Mouse (Mus musculus): Measurements from ENCODE around the gene Qk. TPM values are rescaled to one million over a fixed set of nuclear protein-coding genes. Genes with fewer than 3 reads are reported as not detected.

Gene Qk
- total RNA-seq (2021) = 100 to 1,000 TPM; 209 to 220 TPM
- long read RNA-seq, experiment 1, full-length matches to known transcripts = 14 of 87 reads
- long read RNA-seq, experiment 1, partial matches to known transcripts = 2 of 87 reads
- long read RNA-seq, experiment 1, other reads (novel, unspliced or antisense) = 71 of 87 reads
- long read RNA-seq, experiment 2, full-length matches to known transcripts = 30 of 135 reads
- long read RNA-seq, experiment 2, partial matches to known transcripts = 1 of 135 reads
- long read RNA-seq, experiment 2, other reads (novel, unspliced or antisense) = 104 of 135 reads

- intact Hi-C loops (cut with DNase I; ENCODE audit: low total_unique reads) = loop anchor here (5.0 to 10.0 kb wide), 3 partner anchors 75 to 563 kb away; no protein-coding TSS in a partner anchor
These were observed at the start of gene Qk for GRCm38 (mm10) chr17:10319685-10320455. Qk (minus strand) TSS chr17:10319854.

GRCm38 (mm10) chr17:10367044-10367443, 47.4 kb upstream of the Qk start:
- intact Hi-C loops (cut with DNase I; ENCODE audit: low total_unique reads) = no loop called here
- no peak for DNase-seq

More at GRCm38 (mm10) chr17:10319685-10320455, at the start of gene Qk:
- peak; percentile 92 for DNase-seq

- no peak for DNase-seq
- intact Hi-C loops (cut with DNase I; ENCODE audit: low total_unique reads) = no loop called here
These were observed 46.9 kb upstream of the Qk start for GRCm38 (mm10) chr17:10366577-10366976.

- intact Hi-C loops (cut with DNase I; ENCODE audit: low total_unique reads) = no loop called here
- no peak for DNase-seq
These were observed 46.1 kb upstream of the Qk start for GRCm38 (mm10) chr17:10365501-10366482.

GRCm38 (mm10) chr17:10363151-10363550, 43.5 kb upstream of the Qk start:
- intact Hi-C loops (cut with DNase I; ENCODE audit: low total_unique reads) = no loop called here
- DNase-seq = no peak

GRCm38 (mm10) chr17:10361882-10362291, 42.2 kb upstream of the Qk start:
- no peak for DNase-seq
- intact Hi-C loops (cut with DNase I; ENCODE audit: low total_unique reads) = no loop called here

- intact Hi-C loops (cut with DNase I; ENCODE audit: low total_unique reads) = no loop called here
- DNase-seq = no peak
These were observed 41.1 kb upstream of the Qk start for GRCm38 (mm10) chr17:10360738-10361137.

- intact Hi-C loops (cut with DNase I; ENCODE audit: low total_unique reads) = no loop called here
- DNase-seq = no peak
These were observed 39.8 kb upstream of the Qk start for GRCm38 (mm10) chr17:10359466-10359865.

GRCm38 (mm10) chr17:10357348-10357747, 37.7 kb upstream of the Qk start:
- DNase-seq = no peak
- intact Hi-C loops (cut with DNase I; ENCODE audit: low total_unique reads) = no loop called here

GRCm38 (mm10) chr17:10356294-10356693, 36.6 kb upstream of the Qk start:
- intact Hi-C loops (cut with DNase I; ENCODE audit: low total_unique reads) = no loop called here
- no peak for DNase-seq

- intact Hi-C loops (cut with DNase I; ENCODE audit: low total_unique reads) = no loop called here
- no peak for DNase-seq
These were observed 36.1 kb upstream of the Qk start for GRCm38 (mm10) chr17:10355746-10356145.

GRCm38 (mm10) chr17:10338286-10338685, 18.6 kb upstream of the Qk start:
- no peak for DNase-seq
- intact Hi-C loops (cut with DNase I; ENCODE audit: low total_unique reads) = loop anchor here (10.0 kb wide), 1 partner anchor 157 kb away; no protein-coding TSS in a partner anchor

GRCm38 (mm10) chr17:10336558-10336957, 16.9 kb upstream of the Qk start:
- no peak for DNase-seq
- intact Hi-C loops (cut with DNase I; ENCODE audit: low total_unique reads) = loop anchor here (10.0 kb wide), 1 partner anchor 158 kb away; no protein-coding TSS in a partner anchor

- intact Hi-C loops (cut with DNase I; ENCODE audit: low total_unique reads) = loop anchor here (10.0 kb wide), 1 partner anchor 159 kb away; no protein-coding TSS in a partner anchor
- DNase-seq = no peak
These were observed 16.3 kb upstream of the Qk start for GRCm38 (mm10) chr17:10335809-10336499.

GRCm38 (mm10) chr17:10334957-10335690, 15.5 kb upstream of the Qk start:
- peak; percentile 70 for DNase-seq
- intact Hi-C loops (cut with DNase I; ENCODE audit: low total_unique reads) = loop anchor here (10.0 kb wide), 1 partner anchor 160 kb away; no protein-coding TSS in a partner anchor

GRCm38 (mm10) chr17:10334481-10334880, 14.8 kb upstream of the Qk start:
- no peak for DNase-seq
- intact Hi-C loops (cut with DNase I; ENCODE audit: low total_unique reads) = loop anchor here (10.0 kb wide), 1 partner anchor 160 kb away; no protein-coding TSS in a partner anchor

GRCm38 (mm10) chr17:10333321-10333720, 13.7 kb upstream of the Qk start:
- DNase-seq = no peak
- intact Hi-C loops (cut with DNase I; ENCODE audit: low total_unique reads) = loop anchor here (10.0 kb wide), 1 partner anchor 161 kb away; no protein-coding TSS in a partner anchor

GRCm38 (mm10) chr17:10332127-10332526, 12.5 kb upstream of the Qk start:
- DNase-seq = no peak
- intact Hi-C loops (cut with DNase I; ENCODE audit: low total_unique reads) = loop anchor here (10.0 kb wide), 1 partner anchor 163 kb away; no protein-coding TSS in a partner anchor
